Mouse (Mus musculus) heart, postnatal 0 days (tissue): Measurements from ENCODE around the gene Defb33. TPM values are rescaled to one million over a fixed set of nuclear protein-coding genes. Genes with fewer than 3 reads are reported as not detected.

ENCODE experiments used
- ATAC-seq: fragments of 200-750 bp; cut with Nextera tagmentation; 2 replicates; pipeline ENCODE4 v1.8.0; 2017; ENCODE audit warnings: low read depth, moderate number of reproducible peaks, moderate library complexity; ENCODE audit not compliant: insufficient read depth
- DNase-seq: peaks from one replicate; pipeline ENCODE4 v3.0.0-alpha.2; 2016; ENCODE audit warnings: low spot score
- H3K27ac ChIP-seq: fragments of 300-500 bp; sonication (generic); 2 replicates; pipeline ENCODE4 v1.5.1; 2014; ENCODE audit warnings: low read depth, mild to moderate bottlenecking
- H3K27me3 ChIP-seq: fragments of 300-500 bp; sonication (generic); 2 replicates; pipeline ENCODE4 v1.6.1; 2014; ENCODE audit warnings: low read length, mixed read lengths; ENCODE audit not compliant: control insufficient read depth, insufficient read depth
- H3K36me3 ChIP-seq: fragments of 300-500 bp; sonication (generic); replicated peaks from 2 replicates; pipeline ENCODE4 v1.6.1; 2014; ENCODE audit warnings: low read length, mixed read lengths; ENCODE audit not compliant: control insufficient read depth, insufficient read depth
- H3K4me1 ChIP-seq: fragments of 300-500 bp; sonication (generic); 2 replicates; pipeline ENCODE4 v1.6.1; 2014; ENCODE audit warnings: antibody characterized with exemption; ENCODE audit not compliant: control insufficient read depth, insufficient read depth
- H3K4me2 ChIP-seq: fragments of 300-500 bp; sonication (generic); 2 replicates; pipeline ENCODE4 v1.6.1; 2014; ENCODE audit warnings: low read depth, mild to moderate bottlenecking, low read length, moderate library complexity
- H3K4me3 ChIP-seq: fragments of 300-500 bp; sonication (generic); 2 replicates; pipeline ENCODE4 v1.5.1; 2014; ENCODE audit warnings: low read depth, low read length
- H3K9ac ChIP-seq: fragments of 300-500 bp; sonication (generic); replicated peaks from 2 replicates; pipeline ENCODE4 v1.6.1; 2014; ENCODE audit warnings: low read depth, low read length, mixed read lengths
- H3K9me3 ChIP-seq: fragments of 300-500 bp; sonication (generic); replicated peaks from 2 replicates; pipeline ENCODE4 v1.6.1; 2016; ENCODE audit warnings: low read length; ENCODE audit not compliant: control insufficient read depth
- CTCF ChIP-seq: IDR thresholded peaks from 2 replicates; pipeline ENCODE4 v1.5.1; 2016; ENCODE audit warnings: antibody characterized with exemption, control low read depth, low read depth
- EP300 ChIP-seq: IDR thresholded peaks from 2 replicates; pipeline ENCODE4 v1.6.1; 2016; ENCODE audit warnings: antibody characterized with exemption, low read depth
- WGBS: fragments of 180-500 bp; shearing (Covaris S2); extraction: QIAGEN DNeasy Blood & Tissue Kit; methylation state at CpG from one replicate; pipeline ENCODE4 v1.1.7; 2014; 5-methylcytosine and 5-hydroxymethylcytosine counted together
- polyA plus RNA-seq: library from polyadenylated mRNA; unstranded; fragments of >200 nt; fragmentation: Nextera tagmentation; extraction: Ambion mirVana; gene quantifications from 2 replicates; pipeline ENCODE4 v1.2.1, GENCODE M21; 2015
- total RNA-seq: library from RNA; depleted of rRNA; stranded (reverse); fragments of >200 nt; gene quantifications from 2 replicates; pipeline ENCODE4 v1.2.3, GENCODE M21; 2014; ENCODE audit warnings: low replicate concordance; rRNA removed

Defb33 gene
- total and polyA plus RNA-seq, 2 experiments from 2014 or later, result not detected

DNA sequence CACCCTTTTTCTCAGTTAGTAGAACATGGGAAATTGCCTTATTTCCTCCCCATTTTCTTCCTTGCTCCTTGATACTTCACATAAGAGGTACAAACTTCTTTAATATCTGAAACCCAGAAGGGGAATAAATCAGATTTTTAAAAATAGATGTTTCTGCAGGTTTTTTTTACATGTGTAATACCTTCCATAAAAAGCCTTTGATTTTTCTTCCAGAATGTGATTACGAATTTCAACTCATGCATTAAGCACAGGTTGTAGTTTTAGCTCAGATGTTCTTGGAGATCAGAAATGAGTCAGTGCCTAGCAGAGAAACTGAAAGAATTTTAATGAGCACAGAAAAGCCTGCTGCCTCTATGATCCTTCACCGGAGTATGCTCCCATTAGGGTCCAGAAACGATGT is 29.5 kb downstream of the Defb33 start, which contains the start of gene Gm6040:
TSS of gene Gm6040 (minus strand) at position 101 of the 400 bp plus-strand sequence.
- TF ChIP-seq CTCF (no peak), EP300 (no peak)
- H3K27ac ChIP-seq, result no peak within 1 kb of the TSS
- no peaks in the 10 kb centered on the region for H3K4me1 ChIP-seq
- H3K4me2 ChIP-seq, result no peak within 1 kb of the TSS
- no peak within 1 kb of the TSS for H3K4me3 ChIP-seq
- no peak for ATAC-seq
- H3K27me3 ChIP-seq, result no peaks in the 10 kb centered on the region
- 60% methylated on average over 3 of the region's 3 CpGs for WGBS
- no peak for DNase-seq
- H3K9ac ChIP-seq, result no peak within 1 kb of the TSS
- no peaks in the 10 kb centered on the region for H3K36me3 ChIP-seq
- no peaks in the 10 kb centered on the region for H3K9me3 ChIP-seq

- Histone ChIP-seq H3K9me3 (peaks cover 7% of the 10 kb centered on the region; the same call in 1 of the 2 replicates), H3K4me3 (no peak within 1 kb of the TSS), H3K36me3 (no peaks in the 10 kb centered on the region), H3K4me2 (no peak within 1 kb of the TSS), H3K4me1 (no peaks in the 10 kb centered on the region), H3K27ac (no peak within 1 kb of the TSS), H3K27me3 (no peaks in the 10 kb centered on the region), H3K9ac (no peak within 1 kb of the TSS)
- no peak for TF ChIP-seq EP300
- TF ChIP-seq CTCF, result no peak
- DNase-seq, result no peak
- ATAC-seq, result no peak
- WGBS, result 56% methylated on average over 3 of the region's 3 CpGs
Measured at GRCm38 (mm10) chr8:20944610-20945009, 52.1 kb downstream of the Defb33 start, which contains the start of gene AY761185. TSS of gene AY761185 (minus strand) at chr8:20944710.

Other genes with a start within 250 kb of the Defb33 start
- gene Gm15056, start 10.0 kb downstream of the Defb33 start, total RNA-seq, result not detected in 2 replicates
- not detected in 2 replicates for gene Gm15056, start 10.0 kb downstream of the Defb33 start, polyA plus RNA-seq
- not detected in 2 replicates for gene Gm6040, start 29.4 kb downstream of the Defb33 start, total RNA-seq
- not detected in 2 replicates for gene Gm6040, start 29.4 kb downstream of the Defb33 start, polyA plus RNA-seq
- not detected in 2 replicates for gene AY761185, start 52.0 kb downstream of the Defb33 start, total RNA-seq
- gene AY761185, start 52.0 kb downstream of the Defb33 start, polyA plus RNA-seq, result not detected in 2 replicates
- not detected in 2 replicates for gene Defa21, start 132.9 kb downstream of the Defb33 start, total RNA-seq
- gene Defa21, start 132.9 kb downstream of the Defb33 start, polyA plus RNA-seq, result not detected in 2 replicates
- not detected in 2 replicates for gene Defa23, start 162.4 kb downstream of the Defb33 start, total RNA-seq
- gene Defa23, start 162.4 kb downstream of the Defb33 start, polyA plus RNA-seq, result not detected in 2 replicates
- gene Defa35, start 172.4 kb downstream of the Defb33 start, total RNA-seq, result not detected in 2 replicates
- gene Defa35, start 172.4 kb downstream of the Defb33 start, polyA plus RNA-seq, result not detected in 2 replicates
- not detected in 2 replicates for gene Defa25, start 191.8 kb downstream of the Defb33 start, total RNA-seq
- not detected in 2 replicates for gene Defa25, start 191.8 kb downstream of the Defb33 start, polyA plus RNA-seq
- gene Gm14851, start 203.4 kb downstream of the Defb33 start, total RNA-seq, result not detected in 2 replicates
- not detected in 2 replicates for gene Gm14851, start 203.4 kb downstream of the Defb33 start, polyA plus RNA-seq
- gene Defa30, start 242.0 kb downstream of the Defb33 start, total RNA-seq, result not detected in 2 replicates
- gene Defa30, start 242.0 kb downstream of the Defb33 start, polyA plus RNA-seq, result not detected in 2 replicates